Mouse (Mus musculus) fibroblast of lung, adult 2 months (primary cell): ENCODE data around the gene Nccrp1.
A peak's percentile ranks its signal among the peaks of the same experiment; 100 is the strongest.
"Not testable (repeated sequence)": the region's sequence is repeated elsewhere in the genome, so short reads cannot be mapped to it uniquely, and the experiment has no call there.

Source experiments
- DNase-seq: peaks from one replicate; pipeline ENCODE4 v3.0.0-alpha.2; 2011; ENCODE audit warnings: low read depth

Gene Nccrp1

DNA sequence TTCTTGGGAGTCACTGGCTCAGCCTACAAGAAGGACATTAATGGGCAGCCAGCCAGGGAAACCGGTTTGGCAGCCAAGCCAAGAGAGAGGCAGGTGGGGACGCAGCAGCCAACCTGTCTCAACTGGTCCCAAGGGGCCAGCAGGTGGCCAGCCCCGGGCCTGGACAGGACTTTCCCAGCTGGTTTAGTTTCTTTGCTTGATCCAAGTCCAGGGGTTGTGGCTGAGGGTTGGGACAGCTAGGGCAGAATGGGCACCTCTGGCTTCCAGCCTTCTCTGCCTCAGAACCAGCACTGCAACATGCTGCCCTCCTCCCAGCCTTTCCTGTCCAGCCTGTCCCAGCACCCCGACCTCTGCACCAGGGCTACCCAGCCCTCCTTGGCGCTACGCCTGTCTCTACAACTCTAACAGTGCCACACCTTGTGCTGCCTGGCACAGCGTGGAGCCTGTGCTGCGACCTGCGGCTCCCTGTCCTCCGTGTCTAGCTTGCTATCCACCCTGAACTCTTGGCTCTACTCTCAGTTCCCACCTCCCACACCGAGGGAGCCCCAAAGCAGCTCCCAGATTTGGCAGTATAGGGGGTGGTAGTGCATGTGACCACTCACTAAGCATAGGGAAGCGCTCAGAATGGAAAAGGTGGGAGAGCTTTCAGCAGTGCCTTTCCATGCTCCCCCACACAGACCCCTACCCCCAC lies 23.4 kb upstream of the Nccrp1 start:
- DNase-seq = no peak

DNA sequence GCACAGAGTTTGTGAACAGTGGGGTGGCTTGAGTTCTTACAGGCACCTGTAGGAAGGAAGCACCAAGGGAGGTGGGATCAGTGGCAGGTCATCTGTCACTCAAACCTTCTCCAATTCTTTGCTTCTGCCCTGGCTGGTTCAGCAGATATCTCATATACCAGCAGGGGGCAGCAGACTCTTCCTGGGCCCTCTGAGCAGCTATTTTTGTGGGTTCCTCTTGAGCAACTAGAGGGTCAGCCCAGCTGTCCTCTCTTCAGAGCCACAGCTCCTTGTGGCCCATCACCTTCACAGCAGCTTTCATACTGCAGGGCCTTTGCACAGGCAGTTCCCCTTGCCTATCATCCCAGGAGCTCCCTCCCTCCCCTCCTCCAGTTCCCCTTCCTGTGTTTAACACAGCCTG lies 21.2 kb upstream of the Nccrp1 start:
- no peak for DNase-seq

DNA sequence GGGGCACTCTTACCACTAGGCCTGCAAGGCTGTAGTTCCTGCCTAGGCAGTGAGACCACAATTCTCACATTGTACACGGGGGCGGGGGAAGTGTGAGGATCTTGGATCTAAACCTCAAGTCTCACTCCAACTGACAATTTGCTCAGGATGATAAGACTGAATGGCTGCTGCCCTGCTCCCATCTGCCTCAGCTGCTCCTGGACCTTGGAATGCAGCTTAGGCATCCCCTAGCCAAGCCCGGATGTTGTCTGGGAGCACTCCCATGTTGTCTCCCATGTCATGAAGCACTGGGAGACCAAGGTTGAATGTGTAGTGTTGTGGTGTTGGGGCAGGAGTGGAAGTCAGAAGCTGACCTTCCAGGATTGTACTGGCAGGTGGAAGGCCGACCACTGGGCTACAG lies 20.5 kb upstream of the Nccrp1 start:
- no peak for DNase-seq

DNA sequence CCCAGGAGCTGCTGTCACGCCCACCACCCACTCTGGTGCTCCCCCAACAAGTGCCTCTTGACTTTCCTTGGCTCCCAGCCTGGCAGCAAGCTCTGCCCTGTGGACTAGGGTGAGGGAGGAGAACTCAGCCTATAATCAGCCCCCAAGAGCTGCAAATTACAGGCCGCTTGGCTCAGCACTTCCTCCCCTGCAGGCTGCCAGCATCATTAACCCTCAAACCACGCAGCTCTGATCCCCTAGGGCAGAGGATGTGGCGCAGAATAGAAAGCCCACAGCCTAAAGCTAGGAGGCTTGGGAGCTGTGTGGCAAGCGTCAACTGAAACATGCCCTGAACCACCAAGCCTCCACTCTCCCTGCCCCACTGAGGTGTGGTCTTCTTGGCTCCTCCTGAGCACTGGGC lies 18.4 kb upstream of the Nccrp1 start:
- DNase-seq = no peak

DNA sequence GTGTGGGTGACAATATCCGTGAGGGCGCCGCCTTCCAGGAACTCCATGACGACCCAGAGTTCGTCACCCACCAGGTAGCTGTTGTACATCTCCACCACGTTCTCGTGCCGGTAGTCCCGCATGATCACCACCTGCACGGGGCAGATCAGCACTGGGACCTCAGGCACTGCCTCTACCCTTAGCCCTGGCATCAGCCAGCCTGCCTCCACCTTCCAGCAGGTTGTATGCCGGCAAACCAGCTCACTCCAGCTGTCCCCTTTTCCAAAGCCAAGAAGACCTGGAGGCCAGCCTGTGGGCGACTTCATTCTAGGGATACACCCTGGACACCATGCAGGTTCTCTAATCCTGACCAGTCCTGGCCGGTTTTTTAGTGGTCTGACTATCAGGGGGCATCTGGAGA lies 15.9 kb upstream of the Nccrp1 start:
- DNase-seq = no peak

DNA sequence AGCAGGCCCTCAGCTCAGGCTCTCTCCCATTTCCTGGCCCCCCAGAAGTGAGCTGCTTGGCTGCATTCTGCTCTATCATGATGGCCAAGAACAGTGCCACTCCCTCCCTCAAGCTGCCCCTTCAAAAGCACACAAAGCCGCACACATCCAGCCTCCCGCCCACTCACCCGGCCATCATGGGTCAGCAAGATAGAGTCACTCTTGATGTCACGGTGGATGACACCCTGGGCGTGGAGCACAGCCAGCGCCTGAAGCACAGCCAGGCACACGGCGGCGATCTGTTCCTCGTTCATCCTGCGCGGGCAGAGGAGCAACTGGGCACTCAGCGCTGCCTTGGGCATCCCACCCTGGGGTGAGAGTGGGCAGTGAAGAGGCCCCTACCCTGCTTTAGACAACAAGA lies 15.3 kb upstream of the Nccrp1 start:
- DNase-seq = no peak

DNA sequence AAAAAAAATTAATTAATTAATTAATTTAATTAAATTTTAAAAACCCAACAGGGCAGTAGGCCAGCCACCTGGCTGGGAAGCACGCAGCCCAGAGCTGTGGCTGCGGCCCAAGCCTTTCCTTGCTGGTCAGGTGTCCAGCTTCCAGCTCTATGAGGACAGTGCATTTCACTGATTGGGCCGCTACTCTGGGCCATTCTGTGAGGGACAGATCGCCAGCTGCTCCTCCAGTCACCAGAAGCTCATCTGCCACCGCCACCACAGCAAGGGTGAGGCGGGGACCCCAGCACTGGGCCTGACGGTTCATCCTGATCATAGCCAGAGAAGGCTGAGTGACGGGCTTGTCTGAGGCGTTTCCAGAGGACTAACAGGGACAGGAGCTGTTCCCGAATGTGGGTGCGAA lies 14.9 kb upstream of the Nccrp1 start:
- no peak for DNase-seq

DNA sequence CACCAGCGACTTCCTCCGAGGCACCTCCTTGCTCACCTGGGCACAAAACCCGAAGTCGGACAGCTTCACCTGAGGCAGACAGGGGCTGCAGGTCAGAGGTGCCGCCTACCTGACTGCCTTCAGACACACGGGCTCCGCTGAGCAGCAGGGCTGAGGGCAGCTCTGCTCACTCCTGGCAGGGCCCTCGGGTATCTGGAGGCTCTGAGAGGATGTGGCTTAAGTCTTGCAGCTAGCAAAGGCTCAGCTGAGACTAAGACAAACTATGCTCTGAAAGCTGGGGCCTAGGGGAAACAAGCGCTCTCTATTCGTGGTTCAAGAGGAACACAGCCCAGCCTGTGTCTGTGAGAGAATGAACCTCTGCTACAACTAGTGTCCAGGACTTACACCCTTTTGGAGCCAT lies 13.8 kb upstream of the Nccrp1 start:
- DNase-seq = no peak

DNA sequence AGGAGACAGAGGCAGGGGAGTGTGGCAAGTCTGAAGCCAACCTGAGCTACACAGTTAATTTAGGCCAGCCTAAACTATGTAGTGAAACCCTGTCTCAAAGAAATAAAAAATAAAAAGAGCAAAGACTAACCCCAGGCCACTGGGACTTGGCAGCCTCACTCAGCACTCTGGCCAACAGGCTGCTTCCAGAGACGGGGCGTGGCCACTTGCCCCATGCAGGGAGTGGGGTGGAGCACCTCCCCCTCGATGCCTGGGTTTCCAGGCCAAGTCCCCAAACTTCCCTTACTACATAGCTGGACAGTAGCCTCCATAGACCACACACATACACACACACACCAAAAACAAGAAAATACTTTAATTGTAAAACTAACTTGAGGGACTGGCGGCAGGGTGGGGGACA lies 11.4 kb upstream of the Nccrp1 start:
- peak; percentile 73 for DNase-seq

DNA sequence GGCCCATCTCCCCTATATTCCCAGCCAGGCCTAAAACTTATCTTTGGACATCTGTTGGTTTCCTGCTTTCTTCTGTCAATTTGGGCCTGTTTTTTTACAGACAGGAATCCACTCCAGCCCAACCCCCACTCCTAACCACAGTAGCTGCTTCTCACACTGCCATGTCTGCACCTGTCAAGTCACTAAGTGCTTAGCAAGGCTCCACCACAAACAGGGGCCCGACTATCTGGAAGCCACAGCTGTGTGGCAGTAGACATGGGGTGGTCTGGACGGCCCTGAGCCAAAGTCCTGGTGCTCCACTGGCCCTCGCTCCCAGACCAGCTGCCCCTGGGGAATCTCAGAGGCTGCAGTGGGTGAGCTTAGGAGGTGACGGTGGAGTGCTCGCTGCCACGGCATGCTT lies 10.7 kb upstream of the Nccrp1 start:
- no peak for DNase-seq

DNA sequence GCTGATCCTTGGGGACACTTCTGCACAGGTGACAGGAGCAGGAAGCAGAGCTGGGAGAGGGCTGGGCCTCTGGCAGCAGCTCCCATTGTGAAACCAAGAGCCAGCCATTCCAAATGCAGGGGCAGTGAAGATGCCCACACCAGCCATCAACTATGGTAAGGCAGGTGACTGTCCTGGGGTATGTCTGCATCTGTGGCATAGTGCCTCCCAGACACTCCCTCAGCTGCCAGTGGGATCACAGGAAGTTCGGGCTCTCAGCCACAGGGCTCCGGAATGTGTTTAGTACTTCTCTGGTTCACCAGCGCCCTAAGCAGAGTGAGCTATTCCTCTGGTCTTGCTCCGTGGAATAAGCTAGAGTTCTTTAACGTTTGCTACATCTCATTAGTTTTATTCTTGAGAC lies 10.0 kb upstream of the Nccrp1 start:
- no peak for DNase-seq

DNA sequence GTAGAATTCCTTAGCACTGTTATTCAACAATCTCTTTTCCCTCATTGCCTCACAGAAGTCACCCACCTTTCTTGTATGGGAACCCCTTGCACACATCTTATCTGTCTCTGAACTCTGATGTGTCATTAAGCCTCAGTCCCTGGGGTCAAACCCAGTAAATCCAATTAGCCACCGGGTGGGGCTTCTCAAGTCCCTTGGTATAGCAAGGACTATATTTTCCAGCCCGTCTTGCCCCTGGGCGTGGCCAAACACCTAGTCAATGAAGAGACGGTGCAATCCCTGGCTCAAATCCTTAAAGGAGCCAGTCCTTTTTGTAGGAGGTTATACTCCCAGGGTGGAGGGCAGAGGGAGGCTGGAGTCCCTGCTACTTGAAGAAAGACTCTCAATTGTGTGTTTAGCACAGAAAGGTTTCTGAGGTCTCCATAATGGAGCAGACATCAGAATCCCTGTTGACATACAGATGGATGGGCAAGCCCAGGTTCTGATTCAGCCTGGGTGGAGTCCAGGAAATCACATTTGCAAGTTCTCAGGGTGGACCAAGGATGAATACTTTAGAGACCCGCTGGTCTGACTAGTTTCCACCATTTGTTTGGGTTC lies 9.0 kb upstream of the Nccrp1 start:
- DNase-seq = no peak

DNA sequence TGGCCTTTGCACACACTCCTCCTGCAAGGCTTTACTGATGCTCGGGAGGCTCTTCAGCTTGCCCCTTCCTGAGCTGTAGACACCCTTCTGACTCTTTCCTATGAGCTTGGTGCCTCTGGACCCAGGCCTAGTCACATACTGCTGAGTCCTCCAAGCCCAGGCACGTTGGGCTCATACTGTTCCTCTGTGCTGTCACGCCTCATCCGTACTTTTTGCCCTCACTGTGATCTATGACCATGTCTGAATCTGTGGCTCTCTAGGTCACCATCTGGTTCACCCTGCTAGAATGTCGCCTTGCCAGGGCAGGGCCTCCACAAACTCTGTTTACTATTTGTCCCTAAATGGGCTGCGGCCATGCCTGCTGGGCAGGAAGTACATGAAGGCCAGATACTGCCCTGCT lies 6.0 kb upstream of the Nccrp1 start:
- DNase-seq = no peak

DNA sequence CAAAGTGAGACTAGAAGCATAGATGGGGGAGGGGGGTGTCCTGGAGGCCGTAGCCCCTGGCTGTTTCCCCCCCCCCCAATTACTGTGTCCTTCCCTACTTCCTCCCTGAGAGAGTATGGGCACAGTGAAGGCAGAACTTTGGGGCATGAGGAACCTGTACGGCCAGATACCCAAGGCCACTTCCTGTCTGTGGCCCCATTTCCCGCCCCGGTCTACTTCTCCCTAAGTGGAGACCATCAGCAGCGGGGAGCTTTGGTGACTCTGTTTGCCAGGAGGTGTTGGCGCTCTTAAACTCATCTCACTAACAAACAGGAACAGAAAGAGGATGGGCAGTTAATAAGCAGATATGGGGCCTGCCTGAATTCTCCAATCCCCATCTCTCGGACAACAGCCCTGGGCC lies 574 bp upstream of the Nccrp1 start:
- no peak for DNase-seq

DNA sequence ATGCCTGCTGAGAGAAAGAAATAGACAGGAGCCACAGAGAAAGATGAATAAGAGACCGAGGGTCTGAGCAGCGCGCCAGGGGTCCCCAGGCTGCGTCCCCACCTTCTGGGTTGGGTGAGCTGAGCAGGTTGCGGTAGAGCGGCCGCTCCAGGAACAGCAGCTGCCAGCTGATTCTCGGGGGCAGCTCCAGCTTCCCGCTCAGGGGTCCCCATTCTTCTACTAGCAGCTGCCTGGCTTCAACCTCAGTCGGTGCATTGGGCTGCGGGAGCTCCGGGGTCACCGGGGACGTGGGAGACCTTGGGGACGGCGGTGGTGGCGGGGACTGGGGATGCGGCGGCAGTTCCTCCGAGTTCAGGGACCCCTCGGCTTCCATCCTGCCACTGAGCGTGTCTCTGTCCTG lies 405 bp downstream of the Nccrp1 start:
- DNase-seq = no peak

DNA sequence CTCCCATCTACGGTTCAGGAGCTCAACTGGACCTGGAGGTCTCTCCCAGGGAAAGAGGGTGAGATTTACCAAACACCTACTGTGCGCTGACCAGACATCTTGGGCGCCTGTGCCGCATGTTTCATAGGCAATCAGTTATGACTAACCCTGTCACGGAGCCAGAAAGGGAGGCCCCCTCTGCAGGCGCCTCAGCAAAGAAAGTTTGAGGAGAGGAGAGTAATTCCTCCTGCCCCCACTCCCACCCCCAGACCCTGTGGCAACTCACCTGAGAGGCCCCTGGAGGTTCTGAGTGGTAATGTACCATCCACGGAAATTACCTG lies 1.2 kb downstream of the Nccrp1 start:
- DNase-seq = no peak

DNA sequence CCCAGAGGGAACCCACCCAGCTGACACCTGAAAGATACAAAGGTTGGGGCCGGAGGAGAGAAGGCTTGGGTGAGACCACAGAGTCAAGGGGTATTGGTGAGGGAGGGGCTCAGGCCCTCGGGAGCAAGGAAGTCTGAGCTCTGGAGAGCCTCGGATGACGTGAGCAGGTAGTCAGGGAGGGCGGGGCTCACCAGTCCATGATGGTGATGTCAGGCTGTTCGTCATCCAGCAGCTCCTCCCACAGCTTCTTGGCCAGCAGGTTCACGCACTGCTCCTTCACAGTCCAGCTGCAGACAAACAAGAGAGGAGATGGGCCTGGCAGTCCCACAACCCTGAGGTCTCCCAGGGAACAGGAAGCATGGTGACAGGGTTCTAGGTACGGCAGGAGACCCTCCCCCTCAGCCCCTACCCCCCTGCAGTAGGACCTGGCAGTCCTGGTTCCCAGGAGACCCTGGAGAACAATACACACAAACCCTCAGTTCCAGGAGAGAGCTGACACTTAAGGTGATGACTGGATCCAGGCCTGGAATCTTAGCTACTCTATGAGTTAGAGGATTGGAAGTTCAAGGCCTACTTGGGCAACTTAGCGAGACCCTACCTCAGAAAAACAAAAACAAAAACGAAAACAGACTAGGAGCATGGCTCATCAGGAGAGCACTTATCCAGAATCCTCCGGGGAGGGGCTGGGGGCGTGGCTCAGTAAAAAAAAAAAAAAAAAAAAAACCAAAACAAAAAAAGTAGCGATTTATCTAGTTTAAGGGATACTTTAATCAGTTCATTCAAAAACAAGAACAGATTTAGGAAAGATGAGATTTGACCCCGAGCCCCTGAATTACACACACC lies 1.8 kb downstream of the Nccrp1 start:
- no peak for DNase-seq

DNA sequence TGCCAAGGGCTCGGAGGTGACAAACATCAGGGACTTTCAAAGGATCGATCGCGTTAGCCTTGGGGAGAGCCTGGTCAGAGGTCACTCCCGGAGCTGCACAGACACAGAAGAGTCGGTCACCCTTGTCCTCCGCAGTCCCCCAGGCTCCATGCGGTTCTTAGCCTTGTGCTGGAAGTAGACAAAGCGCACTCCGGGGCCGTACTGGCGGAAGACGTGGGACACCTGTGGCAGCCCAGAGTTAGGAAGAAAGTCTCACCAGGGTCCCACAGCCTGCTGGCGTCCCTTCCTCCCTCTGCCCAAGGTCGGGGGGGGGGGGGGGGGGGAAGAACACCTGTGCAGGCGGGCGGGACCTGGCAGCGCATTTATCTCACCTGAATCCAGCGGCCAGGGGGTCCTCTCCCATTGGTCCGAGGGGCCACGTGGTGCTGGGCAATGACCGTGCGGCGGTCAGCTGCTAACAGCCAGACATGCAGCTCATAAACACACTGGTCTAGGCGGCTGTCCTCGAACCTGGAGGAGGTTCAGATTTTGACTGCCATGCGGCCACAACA lies 2.9 kb downstream of the Nccrp1 start:
- DNase-seq = no peak

DNA sequence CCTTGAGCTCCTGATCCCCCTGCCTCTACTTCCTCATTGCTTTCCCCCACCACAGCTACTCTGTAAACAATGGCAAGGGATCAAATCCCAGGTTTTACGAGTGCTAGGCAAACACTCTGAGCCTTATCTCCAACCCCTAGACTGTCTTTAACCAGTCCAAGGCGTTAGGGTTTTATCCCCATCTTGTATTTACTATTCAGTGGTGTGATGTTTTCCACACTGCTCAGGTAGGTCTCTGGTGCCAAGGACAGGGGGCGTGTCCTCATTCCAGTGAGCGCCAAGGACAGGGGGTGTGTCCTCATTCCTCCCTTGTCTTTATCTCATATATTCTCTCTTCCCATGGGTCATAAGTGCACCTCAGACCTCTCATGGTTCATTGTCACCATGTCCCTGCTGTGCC lies 6.5 kb downstream of the Nccrp1 start, which contains the start of gene Sycn:
Gene Sycn (plus strand): TSS at position 360 of the 400 bp plus-strand sequence.
- no peak for DNase-seq

DNA sequence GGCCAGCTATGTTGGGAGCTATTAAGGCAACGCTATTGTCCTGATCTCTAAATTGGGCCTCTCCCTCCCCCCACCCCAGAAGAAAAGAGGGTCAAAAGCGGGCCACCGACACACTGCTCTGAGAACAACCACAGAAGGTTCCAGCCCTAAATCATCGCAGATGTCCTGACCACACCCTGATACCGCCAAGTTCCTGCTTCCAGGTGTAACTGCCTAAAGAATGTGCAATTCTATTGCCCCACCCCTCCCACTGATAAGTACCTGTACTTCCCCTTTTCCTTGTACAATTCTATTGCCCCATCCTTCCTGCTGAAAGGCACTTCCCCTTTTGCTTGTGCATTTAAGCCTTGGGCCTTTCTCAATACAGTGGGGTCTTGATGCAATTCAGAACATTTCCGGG lies 8.2 kb downstream of the Nccrp1 start:
- DNase-seq = not testable (repeated sequence)

DNA sequence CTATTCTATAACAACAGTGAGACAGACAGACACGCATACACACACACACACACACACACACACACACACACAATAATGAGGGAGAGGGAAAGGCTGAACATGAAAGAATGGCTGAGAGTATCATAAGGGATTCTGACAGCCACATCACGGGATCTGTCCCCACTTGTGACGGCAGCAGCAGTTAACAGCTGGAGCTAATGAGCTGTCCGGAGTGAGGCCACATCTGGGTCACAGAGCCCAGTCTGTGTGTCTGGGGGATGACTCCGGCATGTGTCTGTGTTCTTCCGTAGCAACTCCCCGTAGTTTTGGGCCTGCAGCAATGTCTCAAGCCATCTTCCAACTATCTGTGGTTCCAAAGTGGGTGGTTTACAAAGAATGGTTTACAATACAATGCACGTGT lies 15.0 kb downstream of the Nccrp1 start:
- no peak for DNase-seq

DNA sequence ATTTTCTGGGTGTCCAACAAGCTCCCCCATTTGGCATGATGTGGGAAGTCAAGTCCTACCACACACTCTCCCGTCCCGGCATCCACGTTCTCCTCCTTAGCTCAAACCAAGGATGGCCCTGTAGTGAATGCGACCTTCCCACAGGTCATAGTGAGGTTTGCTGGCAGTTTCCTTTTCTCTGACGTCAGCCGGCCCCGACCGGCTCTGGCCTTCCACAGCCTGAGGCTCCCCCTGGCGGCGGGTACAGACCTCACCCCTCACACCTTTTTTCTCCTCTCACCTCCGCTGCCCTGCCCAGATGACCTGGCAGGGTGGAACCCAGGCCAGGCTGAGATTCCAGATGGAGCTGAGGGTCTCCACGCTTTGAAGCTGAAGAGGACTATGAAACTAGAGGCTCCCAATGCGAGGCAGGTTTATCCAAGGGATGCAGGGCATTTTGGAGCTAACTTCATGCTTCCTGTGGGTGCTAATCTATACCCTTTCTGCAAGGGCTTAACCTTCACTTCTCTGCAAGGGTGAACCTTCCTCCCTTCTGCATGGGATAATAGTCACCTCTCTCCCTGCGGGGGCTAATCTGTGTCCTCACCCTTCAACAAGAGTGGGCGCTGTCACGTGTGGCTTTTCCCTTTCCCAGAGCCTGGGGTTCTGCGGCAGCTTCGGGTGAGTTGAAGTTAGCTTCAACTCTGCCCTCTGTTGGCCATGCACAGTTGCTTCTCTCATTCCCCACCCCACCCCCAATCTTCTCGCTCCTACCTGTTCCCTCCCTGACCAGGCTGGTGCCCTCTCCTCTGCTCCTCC lies 18.9 kb downstream of the Nccrp1 start:
- DNase-seq = peak; percentile 6
